Mouse (Mus musculus): ENCODE results near the gene 1700030K09Rik. TPM values are rescaled to one million over a fixed set of nuclear protein-coding genes. Genes with fewer than 3 reads are reported as not detected.

The 1700030K09Rik gene
- polyA plus RNA-seq, 1 experiment = 9.5 TPM

DNA sequence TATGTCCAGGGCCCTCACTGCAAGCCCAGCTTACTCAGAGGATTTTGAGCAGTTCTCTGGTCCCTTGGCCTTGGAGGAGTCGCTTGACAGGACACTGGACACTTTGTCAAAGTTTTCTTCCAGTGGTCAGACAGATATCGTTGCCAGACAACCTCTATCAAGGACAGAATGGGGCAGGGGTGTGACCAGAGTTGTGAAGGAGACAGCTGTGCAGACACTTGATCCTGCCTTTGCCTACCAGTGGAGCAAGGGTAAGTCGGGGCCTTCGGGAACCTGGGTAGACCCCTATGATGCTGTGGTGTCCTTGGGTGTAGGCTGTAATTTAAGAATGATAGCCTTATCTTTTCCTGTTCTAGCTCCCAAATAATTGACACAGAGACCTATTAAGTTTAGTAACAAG is 11.6 kb downstream of the 1700030K09Rik start:
- TF ChIP-seq POLR2A (IDR thresholded peaks at IDR 0.05; ENCODE audit: control insufficient read depth, extremely low read depth, insufficient read depth, low read length, poor library complexity) (no peak), CTCF (IDR thresholded peaks at IDR 0.05; ENCODE audit: borderline replicate concordance, control insufficient read depth, extremely low read depth, insufficient read depth, low read length, poor library complexity) (no peak)
- no peak overlapping the region for H3K27ac ChIP-seq (ENCODE audit: control insufficient read depth, insufficient read depth, low read length)
- 94% methylated on average over 4 of the region's 4 CpGs for WGBS
- no peak overlapping the region for H3K4me3 ChIP-seq (ENCODE audit: control insufficient read depth, insufficient read depth, low read length)
- no peaks in the 10 kb centered on the region for H3K27me3 ChIP-seq (ENCODE audit: control insufficient read depth, insufficient read depth, low read length)
- no peak for DNase-seq
- no peaks in the 10 kb centered on the region for H3K4me1 ChIP-seq (replicated peaks; ENCODE audit: control insufficient read depth, insufficient read depth, low read length)
- peaks cover 11% of the 10 kb centered on the region for H3K36me3 ChIP-seq (ENCODE audit: control insufficient read depth, insufficient read depth, low read length)

DNA sequence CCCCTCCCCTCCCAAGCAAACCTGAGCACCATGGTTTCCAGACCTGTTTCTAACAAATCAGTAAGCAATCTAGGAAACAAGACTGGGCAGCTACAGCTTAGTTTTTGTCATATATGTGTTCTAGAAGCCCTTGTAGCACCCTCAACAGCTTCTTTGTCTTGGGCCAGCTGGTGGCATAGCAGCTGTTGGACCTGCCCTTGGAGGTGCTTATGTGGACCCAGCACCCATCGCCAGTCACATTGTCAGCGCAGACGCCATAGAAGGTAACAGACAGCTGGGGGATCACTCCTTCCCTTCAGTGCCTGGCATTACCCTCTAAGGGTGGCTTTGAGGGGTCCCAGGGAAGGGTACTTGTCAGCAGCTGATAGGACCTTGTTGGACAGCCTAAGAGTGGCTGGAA is 14.1 kb downstream of the 1700030K09Rik start:
- WGBS = 96% methylated on average over 3 of the region's 3 CpGs
- H3K36me3 ChIP-seq (ENCODE audit: control insufficient read depth, insufficient read depth, low read length) = peaks cover 35% of the 10 kb centered on the region
- DNase-seq = no peak

DNA sequence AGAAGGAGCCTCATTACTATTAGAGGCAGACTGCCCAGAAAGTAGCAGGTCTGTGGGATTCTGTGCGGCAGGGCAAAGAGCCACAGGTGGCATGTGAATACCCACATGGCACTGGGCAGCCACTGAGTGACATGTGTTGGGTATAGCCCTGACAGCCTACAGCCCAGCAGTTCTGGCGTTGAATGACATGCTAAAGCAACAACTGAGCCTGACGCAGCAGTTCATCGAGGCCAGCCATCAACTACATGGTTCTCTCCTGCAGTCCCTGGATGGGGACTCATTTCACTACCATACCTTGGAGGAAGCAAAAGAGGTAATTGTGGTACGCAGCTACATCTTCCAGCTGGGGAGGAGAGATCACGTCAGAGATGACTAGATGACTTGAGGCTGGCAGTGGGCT is 14.8 kb downstream of the 1700030K09Rik start:
- Histone ChIP-seq H3K27me3 (ENCODE audit: control insufficient read depth, insufficient read depth, low read length) (no peaks in the 10 kb centered on the region), H3K4me1 (replicated peaks; ENCODE audit: control insufficient read depth, insufficient read depth, low read length) (no peaks in the 10 kb centered on the region), H3K27ac (ENCODE audit: control insufficient read depth, insufficient read depth, low read length) (no peak overlapping the region), H3K4me3 (ENCODE audit: control insufficient read depth, insufficient read depth, low read length) (no peak overlapping the region), H3K36me3 (ENCODE audit: control insufficient read depth, insufficient read depth, low read length) (peaks cover 41% of the 10 kb centered on the region)
- DNase-seq = no peak
- WGBS = 96% methylated on average over 6 of the region's 6 CpGs
- TF ChIP-seq POLR2A (IDR thresholded peaks at IDR 0.05; ENCODE audit: control insufficient read depth, extremely low read depth, insufficient read depth, low read length, poor library complexity) (no peak), CTCF (IDR thresholded peaks at IDR 0.05; ENCODE audit: borderline replicate concordance, control insufficient read depth, extremely low read depth, insufficient read depth, low read length, poor library complexity) (no peak)

More for the DNA sequence above, 14.1 kb downstream of the 1700030K09Rik start:
- Histone ChIP-seq H3K27ac (ENCODE audit: control insufficient read depth, insufficient read depth, low read length) (no peak overlapping the region), H3K27me3 (ENCODE audit: control insufficient read depth, insufficient read depth, low read length) (no peaks in the 10 kb centered on the region), H3K4me3 (ENCODE audit: control insufficient read depth, insufficient read depth, low read length) (no peak overlapping the region), H3K4me1 (replicated peaks; ENCODE audit: control insufficient read depth, insufficient read depth, low read length) (no peaks in the 10 kb centered on the region)
- TF ChIP-seq CTCF (IDR thresholded peaks at IDR 0.05; ENCODE audit: borderline replicate concordance, control insufficient read depth, extremely low read depth, insufficient read depth, low read length, poor library complexity) (no peak), POLR2A (IDR thresholded peaks at IDR 0.05; ENCODE audit: control insufficient read depth, extremely low read depth, insufficient read depth, low read length, poor library complexity) (no peak)

DNA sequence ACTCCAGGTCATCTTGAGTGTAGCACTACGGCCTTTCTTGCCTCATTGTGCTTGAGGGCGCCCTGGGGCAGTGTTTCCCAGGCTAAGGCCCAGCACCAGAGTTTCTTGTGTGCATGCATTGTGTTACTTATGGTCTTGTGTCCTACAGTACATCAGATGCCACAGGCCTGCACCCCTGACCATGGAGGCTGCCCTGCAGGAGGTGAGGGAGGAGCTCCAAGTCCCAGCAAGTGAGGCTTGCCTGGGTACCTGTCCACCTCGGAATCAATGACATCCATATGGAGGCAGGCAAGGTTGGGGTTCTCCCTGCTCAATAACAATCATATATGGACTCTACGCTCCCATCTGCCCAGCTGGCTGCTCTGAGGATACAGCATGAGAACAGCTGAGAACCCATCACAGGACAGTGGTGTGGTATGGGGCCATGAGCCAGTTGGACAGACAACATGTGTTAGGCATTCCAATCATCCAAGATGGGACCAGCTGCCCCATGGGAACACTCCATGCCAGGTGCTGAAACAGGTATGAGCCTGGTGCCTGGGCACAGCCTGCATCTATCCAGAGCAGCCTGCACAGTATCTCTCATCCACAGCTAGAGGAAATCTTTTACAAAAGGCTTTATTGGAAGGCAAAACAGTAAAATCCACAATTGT is 16.3 kb downstream of the 1700030K09Rik start:
- WGBS = 97% methylated on average over 4 of the region's 4 CpGs
- H3K4me3 ChIP-seq (ENCODE audit: control insufficient read depth, insufficient read depth, low read length) = no peak overlapping the region
- no peak overlapping the region for H3K27ac ChIP-seq (ENCODE audit: control insufficient read depth, insufficient read depth, low read length)
- TF ChIP-seq POLR2A (IDR thresholded peaks at IDR 0.05; ENCODE audit: control insufficient read depth, extremely low read depth, insufficient read depth, low read length, poor library complexity) (no peak), CTCF (IDR thresholded peaks at IDR 0.05; ENCODE audit: borderline replicate concordance, control insufficient read depth, extremely low read depth, insufficient read depth, low read length, poor library complexity) (no peak)
- DNase-seq = no peak
- no peaks in the 10 kb centered on the region for H3K4me1 ChIP-seq (replicated peaks; ENCODE audit: control insufficient read depth, insufficient read depth, low read length)
- H3K27me3 ChIP-seq (ENCODE audit: control insufficient read depth, insufficient read depth, low read length) = no peaks in the 10 kb centered on the region
- peaks cover 57% of the 10 kb centered on the region for H3K36me3 ChIP-seq (ENCODE audit: control insufficient read depth, insufficient read depth, low read length)

DNA sequence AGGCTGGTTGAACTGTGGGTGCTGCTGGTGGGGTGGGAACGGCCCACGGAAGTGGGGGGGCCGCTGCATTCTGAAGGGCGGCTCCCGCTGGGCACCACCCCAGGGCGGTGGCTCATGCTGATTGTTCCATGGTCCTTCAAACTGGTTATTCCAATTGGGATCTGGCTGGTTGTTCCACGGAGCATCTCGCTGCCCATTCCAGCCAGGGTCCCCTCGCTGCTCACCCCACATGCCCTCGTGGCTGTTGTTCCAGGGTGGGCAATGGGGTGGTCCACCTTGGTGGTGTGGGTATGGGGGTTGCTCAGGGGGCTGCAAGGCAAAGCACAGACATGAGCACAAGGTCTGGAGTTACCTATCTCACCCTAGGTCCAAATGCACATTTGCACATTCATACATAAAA is 20.5 kb downstream of the 1700030K09Rik start:
- over 99% methylated on average over 10 of the region's 10 CpGs for WGBS
- TF ChIP-seq CTCF (IDR thresholded peaks at IDR 0.05; ENCODE audit: borderline replicate concordance, control insufficient read depth, extremely low read depth, insufficient read depth, low read length, poor library complexity) = no peak
- TF ChIP-seq POLR2A (IDR thresholded peaks at IDR 0.05; ENCODE audit: control insufficient read depth, extremely low read depth, insufficient read depth, low read length, poor library complexity) = no peak
- no peak for DNase-seq
- no peaks in the 10 kb centered on the region for H3K4me1 ChIP-seq (replicated peaks; ENCODE audit: control insufficient read depth, insufficient read depth, low read length)
- no peak overlapping the region for H3K4me3 ChIP-seq (ENCODE audit: control insufficient read depth, insufficient read depth, low read length)
- H3K27me3 ChIP-seq (ENCODE audit: control insufficient read depth, insufficient read depth, low read length) = no peaks in the 10 kb centered on the region
- H3K36me3 ChIP-seq (ENCODE audit: control insufficient read depth, insufficient read depth, low read length) = peaks cover 93% of the 10 kb centered on the region
- no peak overlapping the region for H3K27ac ChIP-seq (ENCODE audit: control insufficient read depth, insufficient read depth, low read length)

DNA sequence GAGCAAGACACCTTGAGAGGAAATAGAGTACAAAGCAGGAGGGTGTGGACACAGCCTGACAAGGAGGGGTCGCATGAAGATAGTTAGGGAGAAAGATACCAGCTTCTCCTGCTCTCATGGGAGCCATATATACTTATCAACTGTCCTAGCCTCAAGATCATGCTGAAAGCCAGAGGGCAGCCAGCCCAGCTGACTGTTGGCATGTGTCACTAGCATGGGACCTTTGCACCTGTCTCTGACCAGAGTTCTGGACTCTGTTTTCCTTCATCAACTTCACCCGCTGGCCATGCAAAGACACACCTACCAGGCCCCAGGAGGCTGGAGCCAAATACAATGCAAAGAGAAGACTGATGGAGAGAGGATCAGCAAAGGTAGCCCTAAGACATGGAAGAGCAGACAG is 25.6 kb downstream of the 1700030K09Rik start:
- DNase-seq = no peak
- H3K4me3 ChIP-seq (ENCODE audit: control insufficient read depth, insufficient read depth, low read length) = no peak overlapping the region
- H3K27ac ChIP-seq (ENCODE audit: control insufficient read depth, insufficient read depth, low read length) = no peak overlapping the region
- peaks cover 2% of the 10 kb centered on the region for H3K4me1 ChIP-seq (replicated peaks; ENCODE audit: control insufficient read depth, insufficient read depth, low read length)
- no peak for TF ChIP-seq POLR2A (IDR thresholded peaks at IDR 0.05; ENCODE audit: control insufficient read depth, extremely low read depth, insufficient read depth, low read length, poor library complexity)
- no peak for TF ChIP-seq CTCF (IDR thresholded peaks at IDR 0.05; ENCODE audit: borderline replicate concordance, control insufficient read depth, extremely low read depth, insufficient read depth, low read length, poor library complexity)
- H3K27me3 ChIP-seq (ENCODE audit: control insufficient read depth, insufficient read depth, low read length) = no peaks in the 10 kb centered on the region
- WGBS = 98% methylated on average over 2 of the region's 2 CpGs
- H3K36me3 ChIP-seq (ENCODE audit: control insufficient read depth, insufficient read depth, low read length) = peaks cover 74% of the 10 kb centered on the region

DNA sequence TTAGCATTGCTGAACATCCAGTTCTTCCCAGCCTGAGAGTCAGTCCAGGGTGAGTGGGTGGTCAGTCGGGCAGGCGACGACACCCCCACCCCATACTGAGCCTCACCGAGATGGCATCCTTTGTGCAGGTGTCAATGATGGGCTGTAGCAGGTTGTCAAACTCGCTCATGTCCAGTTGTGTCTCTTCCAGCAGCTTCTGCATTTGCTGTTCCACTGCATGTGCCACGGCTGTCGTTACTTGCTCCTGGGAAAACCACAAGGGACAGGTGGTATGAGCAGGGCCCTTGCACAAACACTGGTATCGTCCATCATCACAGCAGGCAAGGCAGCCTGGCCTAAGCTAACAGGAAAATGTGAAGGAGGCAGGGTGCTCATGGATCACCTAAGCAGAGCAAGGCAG is 26.3 kb downstream of the 1700030K09Rik start:
- H3K4me3 ChIP-seq (ENCODE audit: control insufficient read depth, insufficient read depth, low read length) = no peak overlapping the region
- H3K36me3 ChIP-seq (ENCODE audit: control insufficient read depth, insufficient read depth, low read length) = peaks cover 66% of the 10 kb centered on the region
- WGBS = 97% methylated on average over 8 of the region's 8 CpGs
- no peak for TF ChIP-seq POLR2A (IDR thresholded peaks at IDR 0.05; ENCODE audit: control insufficient read depth, extremely low read depth, insufficient read depth, low read length, poor library complexity)
- no peak for TF ChIP-seq CTCF (IDR thresholded peaks at IDR 0.05; ENCODE audit: borderline replicate concordance, control insufficient read depth, extremely low read depth, insufficient read depth, low read length, poor library complexity)
- H3K27ac ChIP-seq (ENCODE audit: control insufficient read depth, insufficient read depth, low read length) = no peak overlapping the region
- no peaks in the 10 kb centered on the region for H3K27me3 ChIP-seq (ENCODE audit: control insufficient read depth, insufficient read depth, low read length)
- no peak for DNase-seq
- H3K4me1 ChIP-seq (replicated peaks; ENCODE audit: control insufficient read depth, insufficient read depth, low read length) = peaks cover 3% of the 10 kb centered on the region
